Mouse (Mus musculus) liver, embryonic 12.5 days (tissue): ENCODE results near the gene Prkar2b. TPM values are rescaled to one million over a fixed set of nuclear protein-coding genes. Genes with fewer than 3 reads are reported as not detected.
A peak's percentile ranks its signal among the peaks of the same experiment; 100 is the strongest.

ENCODE experiments used
- ATAC-seq: fragments of 200-750 bp; cut with Nextera tagmentation; 2 replicates; pipeline ENCODE4 v1.8.0; 2017; ENCODE audit warnings: moderate number of reproducible peaks, mild to moderate bottlenecking, moderate library complexity
- H3K27ac ChIP-seq: fragments of 300-500 bp; sonication (generic); 2 replicates; pipeline ENCODE4 v1.5.1; 2016; ENCODE audit warnings: mild to moderate bottlenecking
- H3K27me3 ChIP-seq: fragments of 300-500 bp; sonication (generic); replicated peaks from 2 replicates; pipeline ENCODE4 v1.6.1; 2016; ENCODE audit warnings: mild to moderate bottlenecking, moderate library complexity
- H3K36me3 ChIP-seq: fragments of 300-500 bp; sonication (generic); 2 replicates; pipeline ENCODE4 v1.6.1; 2016; ENCODE audit warnings: mild to moderate bottlenecking, moderate library complexity
- H3K4me1 ChIP-seq: fragments of 300-500 bp; sonication (generic); 2 replicates; pipeline ENCODE4 v1.6.1; 2016
- H3K4me2 ChIP-seq: fragments of 300-500 bp; sonication (generic); 2 replicates; pipeline ENCODE4 v1.6.1; 2016; ENCODE audit warnings: mild to moderate bottlenecking, moderate library complexity
- H3K4me3 ChIP-seq: fragments of 300-500 bp; sonication (generic); 2 replicates; pipeline ENCODE4 v1.5.1; 2016; ENCODE audit warnings: mild to moderate bottlenecking, moderate library complexity
- H3K9ac ChIP-seq: fragments of 300-500 bp; sonication (generic); 2 replicates; pipeline ENCODE4 v1.6.1; 2016; ENCODE audit warnings: mild to moderate bottlenecking, moderate library complexity
- H3K9me3 ChIP-seq: fragments of 300-500 bp; sonication (generic); replicated peaks from 2 replicates; pipeline ENCODE4 v1.6.1; 2016; ENCODE audit warnings: mild to moderate bottlenecking, moderate library complexity
- WGBS: fragments of 180-500 bp; shearing (Covaris S2); methylation state at CpG from one replicate; pipeline ENCODE4 v1.1.7; 2016; ENCODE audit not compliant: insufficient replicate concordance; 5-methylcytosine and 5-hydroxymethylcytosine counted together
- polyA plus RNA-seq: library from polyadenylated mRNA; unstranded; fragments of >200 nt; fragmentation: Nextera tagmentation; extraction: Ambion mirVana; gene quantifications from 2 replicates; pipeline ENCODE4 v1.2.1, GENCODE M21; 2016

Gene Prkar2b
- polyA plus RNA-seq, 1 experiment from 2014 or later = 137 TPM

- H3K9me3 ChIP-seq = no peaks in the 10 kb centered on the region
- H3K4me2 ChIP-seq = no peak overlapping the region
- H3K27ac ChIP-seq = no peak overlapping the region
- peaks cover 85% of the 10 kb centered on the region for H3K36me3 ChIP-seq
- WGBS = 82% methylated on average over 3 of the region's 3 CpGs
- no peaks in the 10 kb centered on the region for H3K27me3 ChIP-seq
- no peak for ATAC-seq
- no peak overlapping the region for H3K4me3 ChIP-seq
- H3K4me1 ChIP-seq = 0 out of 2 replicates have a peak, but pooled peaks cover 3% of the 10 kb centered on the region
- H3K9ac ChIP-seq = no peak overlapping the region
These were observed 132.6 kb downstream of the Prkar2b start for GRCm38 (mm10) chr12:31928498-31928897.

- H3K27ac ChIP-seq = no peak overlapping the region
- 0 out of 2 replicates have a peak, but pooled peaks cover 3% of the 10 kb centered on the region for H3K4me1 ChIP-seq
- H3K9ac ChIP-seq = no peak overlapping the region
- peak; percentile 54; the same call in 1 of the 2 replicates for ATAC-seq
- H3K36me3 ChIP-seq = peaks cover 71% of the 10 kb centered on the region
- no peak overlapping the region for H3K4me3 ChIP-seq
- 73% methylated on average over 4 of the region's 4 CpGs for WGBS
- H3K4me2 ChIP-seq = no peak overlapping the region
- no peaks in the 10 kb centered on the region for H3K27me3 ChIP-seq
- no peaks in the 10 kb centered on the region for H3K9me3 ChIP-seq
These were observed 134.4 kb downstream of the Prkar2b start for GRCm38 (mm10) chr12:31926661-31927061.

GRCm38 (mm10) chr12:31925343-31925742 lies 135.8 kb downstream of the Prkar2b start:
- WGBS = 86% methylated on average over 6 of the region's 6 CpGs
- no peak overlapping the region for H3K9ac ChIP-seq
- no peak overlapping the region for H3K4me3 ChIP-seq
- no peak overlapping the region for H3K27ac ChIP-seq
- no peak overlapping the region for H3K4me2 ChIP-seq
- peaks cover 62% of the 10 kb centered on the region for H3K36me3 ChIP-seq
- no peak for ATAC-seq
- no peaks in the 10 kb centered on the region for H3K27me3 ChIP-seq
- peaks cover 11% of the 10 kb centered on the region; the same call in 1 of the 2 replicates for H3K4me1 ChIP-seq
- H3K9me3 ChIP-seq = no peaks in the 10 kb centered on the region

- Histone ChIP-seq H3K9ac (no peak overlapping the region), H3K4me1 (peaks cover 12% of the 10 kb centered on the region; the same call in 1 of the 2 replicates), H3K36me3 (peaks cover 53% of the 10 kb centered on the region), H3K27me3 (no peaks in the 10 kb centered on the region), H3K27ac (no peak overlapping the region), H3K4me3 (no peak overlapping the region), H3K9me3 (no peaks in the 10 kb centered on the region), H3K4me2 (no peak overlapping the region)
- WGBS = 50% methylated on average over 3 of the region's 3 CpGs
- no peak for ATAC-seq
These were observed 137.0 kb downstream of the Prkar2b start for GRCm38 (mm10) chr12:31924135-31924534.

GRCm38 (mm10) chr12:31920464-31921405 lies 140.4 kb downstream of the Prkar2b start:
- Histone ChIP-seq H3K4me2 (no peak overlapping the region), H3K36me3 (peaks cover 26% of the 10 kb centered on the region), H3K4me1 (peaks cover 21% of the 10 kb centered on the region), H3K27ac (0 out of 2 replicates have a peak overlapping the region, but pooled peaks have one; percentile 20), H3K27me3 (no peaks in the 10 kb centered on the region), H3K9me3 (no peaks in the 10 kb centered on the region), H3K4me3 (no peak overlapping the region), H3K9ac (no peak overlapping the region)
- ATAC-seq = no peak
- WGBS = 74% methylated on average over 18 of the region's 18 CpGs

GRCm38 (mm10) chr12:31917245-31917644 lies 143.9 kb downstream of the Prkar2b start:
- peaks cover 18% of the 10 kb centered on the region for H3K4me1 ChIP-seq
- H3K4me3 ChIP-seq = no peak overlapping the region
- no peak overlapping the region for H3K9ac ChIP-seq
- H3K9me3 ChIP-seq = no peaks in the 10 kb centered on the region
- H3K4me2 ChIP-seq = no peak overlapping the region
- no peak overlapping the region for H3K27ac ChIP-seq
- 36% methylated on average over 5 of the region's 5 CpGs for WGBS
- H3K27me3 ChIP-seq = no peaks in the 10 kb centered on the region
- H3K36me3 ChIP-seq = peaks cover 5% of the 10 kb centered on the region; the same call in 1 of the 2 replicates
- peak; percentile 72 for ATAC-seq

GRCm38 (mm10) chr12:31916691-31917090 lies 144.4 kb downstream of the Prkar2b start:
- Histone ChIP-seq H3K27ac (no peak overlapping the region), H3K9ac (no peak overlapping the region), H3K4me2 (no peak overlapping the region), H3K9me3 (no peaks in the 10 kb centered on the region), H3K27me3 (no peaks in the 10 kb centered on the region), H3K4me3 (no peak overlapping the region), H3K4me1 (peaks cover 18% of the 10 kb centered on the region), H3K36me3 (peaks cover 4% of the 10 kb centered on the region; the same call in 1 of the 2 replicates)
- WGBS = 84% methylated on average over 5 of the region's 5 CpGs
- no peak for ATAC-seq

- H3K36me3 ChIP-seq = no peaks in the 10 kb centered on the region
- H3K27ac ChIP-seq = no peak overlapping the region
- H3K4me2 ChIP-seq = no peak overlapping the region
- no peak overlapping the region for H3K9ac ChIP-seq
- H3K9me3 ChIP-seq = no peaks in the 10 kb centered on the region
- H3K4me3 ChIP-seq = no peak overlapping the region
- WGBS = 65% methylated on average over 4 of the region's 4 CpGs
- peaks cover 9% of the 10 kb centered on the region for H3K4me1 ChIP-seq
- ATAC-seq = no peak
- no peaks in the 10 kb centered on the region for H3K27me3 ChIP-seq
These were observed 147.5 kb downstream of the Prkar2b start for GRCm38 (mm10) chr12:31913614-31914013.

- 69% methylated on average over 6 of the region's 6 CpGs for WGBS
- H3K27me3 ChIP-seq = no peaks in the 10 kb centered on the region
- H3K9me3 ChIP-seq = no peaks in the 10 kb centered on the region
- no peak overlapping the region for H3K27ac ChIP-seq
- no peaks in the 10 kb centered on the region for H3K36me3 ChIP-seq
- peaks cover 9% of the 10 kb centered on the region for H3K4me1 ChIP-seq
- H3K9ac ChIP-seq = no peak overlapping the region
- ATAC-seq = no peak
- H3K4me3 ChIP-seq = no peak overlapping the region
- no peak overlapping the region for H3K4me2 ChIP-seq
These were observed 148.0 kb downstream of the Prkar2b start for GRCm38 (mm10) chr12:31912966-31913551.

Other genes with a start within 250 kb of the Prkar2b start
- 33.7 and 36.6 TPM in 2 replicates for gene Hbp1, start 110.8 kb downstream of the Prkar2b start, polyA plus RNA-seq
- gene Pik3cg, start 147.4 kb upstream of the Prkar2b start, polyA plus RNA-seq = 4.9 TPM in 2 replicates